Mouse (Mus musculus): ENCODE results near the gene Plk5.

- TF ChIP-seq POLR2A (IDR thresholded peaks at IDR 0.05; ENCODE audit: insufficient read depth, low read depth, low read length), result no peak
- TF ChIP-seq CTCF (IDR thresholded peaks at IDR 0.05), result no peak
Observed at GRCm38 (mm10) chr10:80343425-80343895, 12.8 kb upstream of the Plk5 start.

Measured in heart, adult 2 months (tissue).